Mouse (Mus musculus): ENCODE measurements around the gene Nadsyn1.

Nadsyn1 gene

DNA sequence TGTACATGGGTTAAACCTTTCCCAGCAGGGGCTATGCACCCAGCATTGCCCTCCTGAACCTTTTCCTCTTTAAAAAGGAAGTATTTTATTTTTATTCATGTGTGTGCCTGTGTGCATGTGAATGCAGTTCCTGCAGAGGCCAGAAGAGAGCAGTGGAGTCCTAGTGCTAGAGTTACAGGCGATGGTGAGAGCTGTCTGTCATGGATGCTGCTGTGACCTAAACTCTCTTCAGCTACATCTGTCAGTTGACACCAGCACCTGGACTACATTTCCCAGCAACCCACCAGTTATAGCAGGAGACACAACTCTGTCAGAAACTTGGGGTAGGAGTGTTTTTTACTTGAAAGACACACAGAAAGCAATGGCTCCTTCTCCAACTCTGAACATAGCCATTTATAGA is 13.7 kb downstream of the Nadsyn1 start:
- DNase-seq (ENCODE audit: extremely low read depth, insufficient read length, low spot score) = no peak

DNA sequence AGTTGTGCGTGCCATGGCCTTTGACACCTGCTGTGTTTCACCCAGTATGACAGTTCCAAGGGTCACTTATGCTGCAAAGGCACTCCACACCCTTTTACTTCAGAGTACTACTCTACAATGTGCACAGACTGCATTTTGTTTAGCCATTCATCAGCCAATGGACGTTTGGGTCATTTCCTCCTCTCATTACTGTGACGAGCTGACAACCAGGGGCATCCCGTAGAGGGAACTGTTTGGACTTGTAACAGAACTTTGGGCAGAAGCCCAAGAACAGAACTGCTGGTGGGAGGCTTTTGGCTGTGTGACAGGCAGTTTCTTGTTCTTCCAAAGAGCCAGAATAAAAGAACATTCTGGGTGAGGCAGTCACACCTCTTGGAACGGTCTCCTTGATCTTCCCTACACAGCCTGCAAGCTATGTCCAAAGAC is 17.4 kb downstream of the Nadsyn1 start:
- DNase-seq (ENCODE audit: extremely low read depth, insufficient read length, low spot score) = no peak

DNA sequence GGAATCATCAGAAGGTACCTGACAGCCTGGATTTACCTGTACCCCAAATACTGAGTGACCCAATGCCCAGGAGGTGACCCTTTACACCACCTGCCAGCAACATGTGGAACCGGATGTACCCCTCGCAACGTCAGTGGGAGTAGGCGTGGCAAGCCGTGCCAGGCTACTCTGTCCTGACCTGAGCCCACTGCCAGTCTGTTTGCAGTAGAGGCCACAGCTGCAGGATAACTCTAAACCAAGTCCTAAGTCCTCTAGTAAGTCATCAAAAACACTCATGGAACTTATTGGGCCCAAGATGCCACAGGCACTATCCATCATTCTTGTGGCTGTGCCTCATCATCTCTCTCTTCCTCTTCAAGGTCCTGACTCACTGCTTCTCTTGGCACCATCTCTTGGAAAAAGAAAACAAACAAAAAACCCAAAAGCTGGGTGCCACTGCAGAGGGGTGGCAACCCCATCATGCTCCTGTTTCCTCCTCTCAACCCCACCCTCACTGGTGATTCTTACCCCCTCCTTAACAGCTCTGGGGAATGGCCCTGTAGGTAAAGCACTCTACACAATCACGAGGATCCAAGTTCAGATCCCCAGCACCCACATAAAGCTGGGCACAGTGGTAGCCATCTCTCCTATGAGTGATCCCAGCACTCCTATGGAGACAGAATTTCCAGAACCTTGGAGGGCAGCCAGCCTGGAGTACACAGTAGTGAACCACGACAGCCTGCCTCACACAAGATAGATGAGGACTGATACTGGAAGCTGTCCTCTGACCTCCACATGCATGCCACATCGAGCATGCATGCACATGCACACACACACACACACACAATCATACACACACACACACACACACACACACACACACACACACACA is 21.2 kb downstream of the Nadsyn1 start:
- peak; percentile 79 for DNase-seq (ENCODE audit: extremely low read depth, insufficient read length, low spot score)

GRCm38 (mm10) chr7:143800770-143801169 is 21.9 kb downstream of the Nadsyn1 start:
- no peak for DNase-seq (ENCODE audit: extremely low read depth, insufficient read length, low spot score)

DNA sequence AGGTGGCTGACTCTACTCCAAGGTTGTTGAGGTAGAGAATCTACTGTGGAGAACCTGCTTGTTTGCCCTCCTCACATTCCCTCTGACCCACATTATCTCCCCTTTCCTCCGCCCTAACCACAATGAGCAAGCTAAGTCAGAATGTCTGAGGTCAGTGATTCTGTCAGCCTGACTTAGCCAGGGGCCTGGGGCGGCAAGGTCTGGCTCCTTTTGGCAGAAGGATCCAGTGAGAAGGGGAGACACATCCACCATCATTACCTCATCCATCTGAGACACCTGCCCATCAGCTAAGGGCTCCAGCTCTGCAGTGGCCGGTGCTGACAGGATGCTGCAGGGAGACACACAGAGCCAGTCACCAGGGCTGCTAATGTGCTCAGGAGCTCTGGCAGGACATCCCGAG is 23.9 kb downstream of the Nadsyn1 start:
- DNase-seq (ENCODE audit: extremely low read depth, insufficient read length, low spot score) = peak; percentile 61

DNA sequence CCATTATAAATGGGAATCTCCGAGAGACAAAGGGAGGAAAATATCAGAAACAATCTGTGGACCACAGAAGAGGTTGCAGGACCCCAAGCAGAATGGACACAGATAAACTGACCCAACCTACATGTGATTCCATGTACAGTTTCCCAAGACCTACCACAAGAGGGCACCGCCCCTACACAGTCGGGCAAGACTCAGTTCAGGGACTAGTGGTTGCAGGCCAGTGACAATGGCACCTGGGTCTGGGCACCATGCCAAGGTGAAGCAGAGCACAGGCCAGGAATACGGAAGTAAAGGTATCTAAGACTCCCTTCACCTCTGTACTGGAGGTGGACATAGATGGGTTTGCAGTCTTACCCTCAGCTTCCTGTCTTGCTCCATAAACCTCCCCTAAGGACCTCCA is 29.5 kb downstream of the Nadsyn1 start:
- no peak for DNase-seq (ENCODE audit: extremely low read depth, insufficient read length, low spot score)

DNA sequence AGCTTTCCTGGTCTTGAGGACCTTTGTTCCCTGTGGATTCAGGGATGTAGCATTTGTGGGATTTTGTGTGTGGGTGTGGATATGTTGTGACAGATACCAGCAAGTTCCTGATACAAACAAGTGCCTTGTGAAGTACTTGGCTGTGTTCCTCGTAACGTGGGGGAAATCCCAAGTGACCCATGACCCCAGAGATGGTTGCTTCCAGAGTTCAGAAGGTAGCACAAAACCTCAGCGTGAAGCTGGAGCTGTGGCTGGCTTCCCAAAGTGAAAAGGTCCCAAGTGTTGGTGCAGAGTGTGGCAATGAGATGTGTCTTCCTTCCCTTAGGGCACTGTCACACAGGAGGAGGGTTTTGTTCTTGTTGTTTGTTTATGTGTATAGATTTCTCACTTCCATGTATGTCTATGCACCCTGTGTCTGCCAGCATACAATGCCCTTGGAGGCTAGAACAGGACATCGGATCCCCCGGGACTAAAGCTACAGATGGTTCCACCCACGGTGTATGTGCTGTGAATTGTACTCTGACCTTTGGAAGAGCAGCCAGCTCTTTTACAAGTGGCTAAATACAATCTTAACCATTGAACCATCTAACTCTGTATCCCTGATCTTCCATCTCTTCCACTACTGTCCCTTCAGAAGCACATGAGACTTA is 30.2 kb downstream of the Nadsyn1 start:
- no peak for DNase-seq (ENCODE audit: extremely low read depth, insufficient read length, low spot score)

DNA sequence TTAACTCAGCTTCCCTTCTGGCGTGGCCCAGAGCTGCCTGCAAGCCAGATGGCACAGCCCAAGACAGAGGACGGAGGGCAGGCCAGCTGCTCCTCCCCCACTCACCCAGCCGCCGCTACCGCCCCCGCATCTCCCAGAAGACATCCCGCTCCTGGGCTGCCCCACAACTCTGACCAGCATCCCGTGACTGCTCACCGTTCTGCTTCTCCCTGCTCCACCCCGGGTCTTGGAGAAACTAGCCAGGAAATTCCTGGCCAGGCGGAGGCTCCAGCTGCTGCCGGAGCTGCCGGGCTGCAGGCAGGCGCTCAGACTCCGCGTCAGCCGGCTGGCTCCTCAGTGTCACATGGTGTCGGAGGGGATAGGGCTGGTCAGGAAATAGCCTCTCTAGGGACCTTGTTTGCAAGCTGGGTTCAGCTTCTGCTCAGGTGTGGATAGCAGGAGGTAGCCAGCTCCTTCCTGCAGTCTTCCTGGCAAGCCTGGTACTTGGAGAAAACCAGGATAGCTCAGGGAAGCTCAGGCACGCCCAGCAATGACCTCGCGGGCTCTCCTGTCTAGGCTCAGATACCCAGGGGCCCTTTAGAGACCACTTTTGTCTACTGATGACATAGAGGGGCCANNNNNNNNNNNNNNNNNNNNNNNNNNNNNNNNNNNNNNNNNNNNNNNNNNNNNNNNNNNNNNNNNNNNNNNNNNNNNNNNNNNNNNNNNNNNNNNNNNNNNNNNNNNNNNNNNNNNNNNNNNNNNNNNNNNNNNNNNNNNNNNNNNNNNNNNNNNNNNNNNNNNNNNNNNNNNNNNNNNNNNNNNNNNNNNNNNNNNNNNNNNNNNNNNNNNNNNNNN is 38.4 kb downstream of the Nadsyn1 start, which contains the start of gene Mrgpre:
Mrgpre (minus strand) TSS at position 505 of the 834 bp plus-strand sequence.
- peak; percentile 84 for DNase-seq (ENCODE audit: extremely low read depth, insufficient read length, low spot score)

GRCm38 (mm10) chr7:143783378-143783995 is 39.2 kb downstream of the Nadsyn1 start:
- DNase-seq (ENCODE audit: extremely low read depth, insufficient read length, low spot score) = no peak

GRCm38 (mm10) chr7:143777375-143777774 is 45.3 kb downstream of the Nadsyn1 start:
- DNase-seq (ENCODE audit: extremely low read depth, insufficient read length, low spot score) = no peak

GRCm38 (mm10) chr7:143776137-143776536 is 46.5 kb downstream of the Nadsyn1 start:
- no peak for DNase-seq (ENCODE audit: extremely low read depth, insufficient read length, low spot score)

DNA sequence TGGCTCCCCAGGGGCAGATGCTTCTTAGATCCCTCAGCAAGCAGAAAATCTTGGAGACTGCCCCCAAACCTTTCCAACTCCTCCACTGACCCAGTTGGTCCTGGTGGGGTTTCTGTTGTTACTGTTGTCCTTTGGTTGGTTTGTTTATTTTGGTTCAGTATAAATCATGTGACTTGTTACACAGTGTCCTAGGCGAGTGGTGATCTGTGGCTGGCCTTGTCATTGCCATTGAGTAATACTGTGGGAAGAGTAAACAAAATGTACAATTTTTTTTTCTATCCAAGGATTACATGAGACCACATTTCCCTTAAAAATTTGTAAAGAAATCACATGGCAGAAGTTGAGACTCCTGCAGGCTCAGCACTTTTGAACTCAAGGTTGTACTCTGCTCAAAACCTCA is 53.2 kb downstream of the Nadsyn1 start:
- no peak for DNase-seq (ENCODE audit: extremely low read depth, insufficient read length, low spot score)

- DNase-seq (ENCODE audit: extremely low read depth, insufficient read length, low spot score) = no peak
Observed at GRCm38 (mm10) chr7:143768267-143768666, 54.4 kb downstream of the Nadsyn1 start.

GRCm38 (mm10) chr7:143766893-143767292 is 55.8 kb downstream of the Nadsyn1 start, which contains the start of gene Mrgprg:
Mrgprg (minus strand) TSS chr7:143766993.
- no peak for DNase-seq (ENCODE audit: extremely low read depth, insufficient read length, low spot score)

DNA sequence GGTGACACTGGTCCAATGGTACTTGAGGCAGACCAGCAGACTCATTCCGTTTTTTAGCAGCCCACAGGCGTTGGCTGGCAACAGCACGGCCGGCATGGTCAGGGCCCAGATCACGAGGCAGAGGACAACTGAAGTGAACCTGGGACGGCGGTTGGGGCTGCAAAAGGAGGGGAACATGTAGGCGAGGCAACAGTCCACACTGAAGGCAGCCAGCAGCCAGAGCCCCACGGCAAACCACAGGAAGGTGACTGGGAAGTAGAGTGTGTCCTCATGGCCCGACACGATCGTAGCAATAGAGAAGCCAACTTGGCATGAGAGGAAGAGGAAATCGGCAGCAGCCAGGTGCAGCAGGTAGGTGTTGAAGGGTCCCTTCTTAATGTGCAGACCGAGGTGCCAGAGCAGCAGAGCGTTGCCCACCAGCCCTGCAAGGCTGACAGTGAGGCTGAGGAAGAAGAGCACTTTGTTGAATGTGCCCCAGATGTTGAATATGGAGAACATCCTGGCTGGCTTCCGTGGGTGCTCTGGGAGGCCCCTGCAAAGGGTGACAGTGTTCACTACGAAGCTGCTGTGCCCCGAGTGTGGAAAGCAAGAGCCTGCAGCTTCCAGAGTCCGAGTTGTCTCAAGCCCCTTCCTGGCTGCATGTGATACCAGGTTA is 57.6 kb downstream of the Nadsyn1 start:
- DNase-seq (ENCODE audit: extremely low read depth, insufficient read length, low spot score) = no peak

DNA sequence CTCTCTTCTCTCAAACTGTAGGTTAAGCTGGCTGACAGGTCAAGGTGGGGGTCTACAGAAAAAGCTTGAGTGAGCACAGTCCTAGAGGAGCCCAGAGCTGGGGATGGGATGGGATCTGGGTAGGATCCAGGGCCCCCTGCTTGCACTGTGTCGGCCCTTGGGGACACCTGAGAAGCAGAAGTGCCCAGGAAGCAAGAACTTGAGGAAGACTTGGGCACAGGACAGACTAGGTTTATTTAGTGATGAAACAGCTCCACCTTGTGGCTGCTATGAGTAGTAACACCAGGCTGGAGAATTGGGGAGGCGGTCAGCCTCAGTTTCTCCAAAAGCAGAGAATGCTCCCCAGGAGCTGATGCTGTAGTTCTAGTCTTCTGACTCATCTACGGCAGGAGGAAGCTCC is 58.9 kb downstream of the Nadsyn1 start:
- DNase-seq (ENCODE audit: extremely low read depth, insufficient read length, low spot score) = peak; percentile 46

GRCm38 (mm10) chr7:143758956-143759355 is 63.7 kb downstream of the Nadsyn1 start:
- no peak for DNase-seq (ENCODE audit: extremely low read depth, insufficient read length, low spot score)

GRCm38 (mm10) chr7:143757696-143758095 is 65.0 kb downstream of the Nadsyn1 start:
- DNase-seq (ENCODE audit: extremely low read depth, insufficient read length, low spot score) = no peak

DNA sequence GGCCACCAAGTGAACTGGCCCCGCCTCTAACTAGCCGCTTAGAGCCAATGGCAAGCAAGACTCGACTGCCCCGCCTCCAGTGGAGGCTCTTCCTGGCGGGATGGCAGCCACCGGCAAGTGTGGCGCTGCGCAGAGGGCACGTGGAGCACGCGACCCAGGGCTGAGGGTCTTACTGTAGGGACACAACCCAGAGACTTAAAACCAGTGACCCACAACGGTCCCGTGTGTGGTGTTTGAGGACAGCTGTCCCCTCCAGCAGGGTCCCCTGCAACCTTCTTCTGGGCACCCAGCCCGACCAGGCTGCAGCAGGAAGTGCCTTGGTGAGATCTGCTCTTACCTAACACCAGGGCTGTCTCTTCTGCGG is 65.6 kb downstream of the Nadsyn1 start:
- DNase-seq (ENCODE audit: extremely low read depth, insufficient read length, low spot score) = peak; percentile 86

Measured in 3134 (cell line).